Mouse (Mus musculus) embryonic facial prominence, embryonic 12.5 days (tissue): Measurements from ENCODE around the gene Foxj2. TPM values are rescaled to one million over a fixed set of nuclear protein-coding genes. Genes with fewer than 3 reads are reported as not detected.
A peak's percentile ranks its signal among the peaks of the same experiment; 100 is the strongest.

Experiments used
- ATAC-seq: fragments of 200-750 bp; cut with Nextera tagmentation; 2 replicates; pipeline ENCODE4 v1.8.0; 2017; ENCODE audit not compliant: insufficient number of reproducible peaks, insufficient read depth, low FRiP score, low TSS enrichment
- H3K27ac ChIP-seq: fragments of 300-500 bp; sonication (generic); 2 replicates; pipeline ENCODE4 v1.5.1; 2016; ENCODE audit warnings: mild to moderate bottlenecking
- H3K27me3 ChIP-seq: fragments of 300-500 bp; sonication (generic); 2 replicates; pipeline ENCODE4 v1.6.1; 2016; ENCODE audit warnings: mild to moderate bottlenecking, moderate library complexity
- H3K36me3 ChIP-seq: fragments of 300-500 bp; sonication (generic); 2 replicates; pipeline ENCODE4 v1.6.1; 2016; ENCODE audit warnings: mild to moderate bottlenecking
- H3K4me1 ChIP-seq: fragments of 300-500 bp; sonication (generic); 2 replicates; pipeline ENCODE4 v1.6.1; 2016
- H3K4me2 ChIP-seq: fragments of 300-500 bp; sonication (generic); replicated peaks from 2 replicates; pipeline ENCODE4 v1.6.1; 2016; ENCODE audit warnings: mild to moderate bottlenecking, moderate library complexity
- H3K4me3 ChIP-seq: fragments of 300-500 bp; sonication (generic); 2 replicates; pipeline ENCODE4 v1.5.1; 2016; ENCODE audit warnings: mild to moderate bottlenecking
- H3K9ac ChIP-seq: fragments of 300-500 bp; sonication (generic); 2 replicates; pipeline ENCODE4 v1.6.1; 2016; ENCODE audit warnings: mild to moderate bottlenecking, moderate library complexity
- H3K9me3 ChIP-seq: fragments of 300-500 bp; sonication (generic); 2 replicates; pipeline ENCODE4 v1.6.1; 2016; ENCODE audit warnings: mild to moderate bottlenecking, moderate library complexity
- WGBS: fragments of 180-500 bp; shearing (Covaris S2); methylation state at CpG from one replicate; pipeline ENCODE4 v1.1.7; 2016; 5-methylcytosine and 5-hydroxymethylcytosine counted together
- polyA plus RNA-seq: library from polyadenylated mRNA; unstranded; fragments of >200 nt; fragmentation: Nextera tagmentation; extraction: Ambion mirVana; gene quantifications from 2 replicates; pipeline ENCODE4 v1.2.1, GENCODE M21; 2016

The Foxj2 gene
- polyA plus RNA-seq: 6.7 TPM in 2 replicates

- WGBS: 2% methylated on average over 42 of the region's 61 CpGs
- Histone ChIP-seq H3K9me3 (no peaks in the 10 kb centered on the region), H3K27ac (peak within 1 kb of the TSS; percentile 69), H3K4me1 (peaks cover 15% of the 10 kb centered on the region), H3K36me3 (0 out of 2 replicates have a peak, but pooled peaks cover 2% of the 10 kb centered on the region), H3K27me3 (no peaks in the 10 kb centered on the region), H3K4me3 (peak within 1 kb of the TSS; percentile 82), H3K4me2 (peak within 1 kb of the TSS; percentile 86), H3K9ac (peak within 1 kb of the TSS; percentile 92)
- peak; percentile 91 for ATAC-seq
Observed at GRCm38 (mm10) chr6:122819306-122820070, at the start of gene Foxj2. Gene Foxj2 (plus strand): TSS chr6:122819914.

DNA sequence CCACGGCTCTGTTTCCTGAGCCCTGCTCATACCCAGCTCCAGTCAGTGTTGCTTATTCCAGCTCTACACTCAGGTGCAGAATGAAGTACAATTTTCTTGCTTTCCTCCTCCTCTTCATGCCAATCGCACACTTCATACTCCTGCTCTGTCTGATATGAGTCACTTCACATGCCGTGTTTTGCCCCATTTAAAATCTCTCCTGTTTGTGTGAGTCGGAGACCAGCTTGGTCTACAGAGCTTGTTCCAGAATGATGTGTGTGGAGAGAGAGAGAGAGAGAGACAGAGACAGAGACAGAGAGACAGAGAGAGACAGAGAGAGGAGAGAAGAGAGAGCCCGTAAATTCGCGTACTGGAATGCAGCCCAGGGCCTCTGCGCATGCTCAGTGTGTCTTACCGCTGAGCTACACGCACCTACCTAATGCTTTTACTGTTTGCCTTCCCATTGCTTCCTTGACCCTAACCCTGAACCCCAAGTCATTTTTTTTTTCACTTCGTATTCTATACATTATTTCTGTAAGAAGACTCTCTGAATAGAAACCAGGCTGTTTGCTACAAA is 48.9 kb upstream of the Foxj2 start:
- Histone ChIP-seq H3K4me3 (no peak overlapping the region), H3K9me3 (no peaks in the 10 kb centered on the region), H3K36me3 (no peaks in the 10 kb centered on the region), H3K4me1 (0 out of 2 replicates have a peak, but pooled peaks cover 4% of the 10 kb centered on the region), H3K9ac (no peak overlapping the region), H3K27ac (no peak overlapping the region), H3K27me3 (no peaks in the 10 kb centered on the region), H3K4me2 (no peak overlapping the region)
- WGBS: 90% methylated on average over 11 of the region's 11 CpGs
- ATAC-seq: no peak

DNA sequence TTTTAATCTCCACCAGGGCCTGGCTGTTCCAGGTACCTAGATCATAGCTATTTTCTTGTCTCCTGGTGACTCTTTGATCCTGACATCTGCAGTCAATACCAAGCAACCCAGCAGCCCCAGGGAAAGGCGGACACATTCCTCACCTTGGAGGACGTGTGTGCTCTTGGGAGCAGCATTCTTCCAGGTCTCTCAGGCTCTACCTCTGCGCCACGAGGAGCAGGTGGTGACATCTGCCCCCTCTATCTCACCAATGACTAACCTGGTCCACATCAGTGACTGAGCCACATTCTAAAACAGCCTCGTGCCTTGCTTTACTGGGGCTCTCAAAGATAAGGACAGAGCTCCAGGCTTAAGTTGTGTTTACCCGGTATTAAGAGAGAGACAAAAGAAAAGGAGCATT is 47.0 kb upstream of the Foxj2 start:
- no peaks in the 10 kb centered on the region for H3K4me1 ChIP-seq
- no peak overlapping the region for H3K27ac ChIP-seq
- WGBS: 42% methylated on average over 6 of the region's 6 CpGs
- H3K9me3 ChIP-seq: no peaks in the 10 kb centered on the region
- no peak overlapping the region for H3K9ac ChIP-seq
- H3K27me3 ChIP-seq: no peaks in the 10 kb centered on the region
- H3K36me3 ChIP-seq: no peaks in the 10 kb centered on the region
- ATAC-seq: no peak
- H3K4me3 ChIP-seq: no peak overlapping the region
- H3K4me2 ChIP-seq: no peak overlapping the region

- Histone ChIP-seq H3K9me3 (no peaks in the 10 kb centered on the region), H3K27me3 (no peaks in the 10 kb centered on the region), H3K4me3 (no peak overlapping the region), H3K27ac (no peak overlapping the region), H3K4me2 (no peak overlapping the region), H3K36me3 (no peaks in the 10 kb centered on the region), H3K4me1 (no peaks in the 10 kb centered on the region), H3K9ac (no peak overlapping the region)
- ATAC-seq: no peak
- 85% methylated on average over 1 of the region's 1 CpGs for WGBS
Observed at GRCm38 (mm10) chr6:122774345-122774744, 45.4 kb upstream of the Foxj2 start.

DNA sequence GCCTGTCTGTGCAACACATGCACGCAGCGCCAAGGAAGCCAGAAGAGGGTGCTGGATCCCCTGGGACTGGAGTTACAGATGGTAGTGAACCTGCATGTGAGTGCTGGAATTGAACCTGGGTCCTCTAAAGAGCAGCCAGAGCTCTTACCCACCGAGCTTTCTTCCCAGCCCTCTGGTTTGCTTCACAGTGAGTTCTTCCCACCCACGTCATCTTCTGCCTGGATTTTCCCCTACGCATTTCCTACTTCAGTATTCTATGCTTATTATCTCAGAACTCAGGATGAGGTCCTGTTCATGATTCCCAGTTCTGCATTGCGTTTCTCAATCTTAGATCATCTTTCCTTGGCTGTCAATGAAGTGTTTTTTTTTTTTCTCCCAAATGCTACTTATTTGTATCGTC is 43.7 kb upstream of the Foxj2 start:
- Histone ChIP-seq H3K4me2 (no peak overlapping the region), H3K4me3 (no peak overlapping the region), H3K27me3 (no peaks in the 10 kb centered on the region), H3K36me3 (no peaks in the 10 kb centered on the region), H3K9ac (no peak overlapping the region), H3K27ac (no peak overlapping the region), H3K4me1 (no peaks in the 10 kb centered on the region), H3K9me3 (no peaks in the 10 kb centered on the region)
- 76% methylated on average over 7 of the region's 7 CpGs for WGBS
- ATAC-seq: no peak

GRCm38 (mm10) chr6:122779916-122780315 is 39.8 kb upstream of the Foxj2 start:
- Histone ChIP-seq H3K27ac (no peak overlapping the region), H3K9ac (no peak overlapping the region), H3K27me3 (no peaks in the 10 kb centered on the region), H3K4me3 (no peak overlapping the region), H3K36me3 (no peaks in the 10 kb centered on the region), H3K4me1 (no peaks in the 10 kb centered on the region), H3K9me3 (no peaks in the 10 kb centered on the region), H3K4me2 (no peak overlapping the region)
- ATAC-seq: no peak
- 56% methylated on average over 1 of the region's 1 CpGs for WGBS

GRCm38 (mm10) chr6:122781167-122781566 is 38.5 kb upstream of the Foxj2 start:
- no peak for ATAC-seq
- Histone ChIP-seq H3K4me1 (no peaks in the 10 kb centered on the region), H3K9ac (no peak overlapping the region), H3K4me2 (no peak overlapping the region), H3K27me3 (no peaks in the 10 kb centered on the region), H3K9me3 (no peaks in the 10 kb centered on the region), H3K27ac (no peak overlapping the region), H3K4me3 (no peak overlapping the region), H3K36me3 (no peaks in the 10 kb centered on the region)
- WGBS: 79% methylated on average over 4 of the region's 4 CpGs

GRCm38 (mm10) chr6:122782164-122782563 is 37.5 kb upstream of the Foxj2 start:
- Histone ChIP-seq H3K4me1 (no peaks in the 10 kb centered on the region), H3K27ac (no peak overlapping the region), H3K4me2 (no peak overlapping the region), H3K27me3 (no peaks in the 10 kb centered on the region), H3K4me3 (no peak overlapping the region), H3K9me3 (no peaks in the 10 kb centered on the region), H3K9ac (no peak overlapping the region), H3K36me3 (no peaks in the 10 kb centered on the region)
- ATAC-seq: no peak
- 66% methylated on average over 3 of the region's 3 CpGs for WGBS

DNA sequence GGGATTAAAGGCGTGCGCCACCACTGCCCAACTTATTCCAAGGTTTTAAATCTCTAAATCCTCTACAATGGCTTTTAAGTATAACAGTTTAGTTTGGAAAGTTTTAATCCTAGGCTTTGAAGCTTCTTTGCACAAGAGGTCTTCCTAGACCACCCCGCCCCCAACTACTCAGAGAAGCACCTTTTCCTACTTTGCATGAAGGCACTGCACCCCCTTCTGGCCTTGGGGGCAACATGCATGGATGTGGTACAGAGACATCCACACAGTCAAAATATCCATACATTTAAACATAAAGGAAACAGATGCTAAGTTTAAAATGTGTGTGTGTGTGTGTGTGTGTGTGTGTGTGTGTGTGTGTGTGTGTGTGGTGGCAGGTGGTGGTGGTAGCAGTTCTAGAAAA is 34.8 kb upstream of the Foxj2 start:
- no peak for ATAC-seq
- H3K9ac ChIP-seq: no peak overlapping the region
- H3K27me3 ChIP-seq: no peaks in the 10 kb centered on the region
- H3K4me2 ChIP-seq: no peak overlapping the region
- no peaks in the 10 kb centered on the region for H3K36me3 ChIP-seq
- H3K4me1 ChIP-seq: no peaks in the 10 kb centered on the region
- 95% methylated on average over 3 of the region's 3 CpGs for WGBS
- no peaks in the 10 kb centered on the region for H3K9me3 ChIP-seq
- H3K27ac ChIP-seq: no peak overlapping the region
- H3K4me3 ChIP-seq: no peak overlapping the region

DNA sequence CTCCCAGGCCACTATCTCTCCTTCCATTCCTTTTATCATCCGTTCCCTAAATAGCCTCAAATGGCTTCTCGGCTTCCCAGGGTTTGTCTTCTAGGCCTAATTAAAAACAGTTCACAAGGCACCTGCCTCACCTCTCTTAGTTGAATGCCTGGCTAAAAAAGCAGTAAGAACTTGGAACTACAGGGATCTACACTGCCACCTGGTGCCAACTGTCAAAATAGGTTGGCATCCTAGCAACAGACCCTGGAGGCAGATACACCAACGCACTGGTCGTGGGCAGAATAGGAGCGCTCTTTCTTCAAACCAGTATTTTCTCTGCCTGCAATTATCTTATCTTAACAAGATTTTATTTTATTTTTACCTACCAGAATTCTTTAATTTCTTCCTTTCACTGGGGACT is 33.4 kb upstream of the Foxj2 start:
- Histone ChIP-seq H3K4me2 (no peak overlapping the region), H3K36me3 (no peaks in the 10 kb centered on the region), H3K4me3 (no peak overlapping the region), H3K4me1 (no peaks in the 10 kb centered on the region), H3K9me3 (no peaks in the 10 kb centered on the region), H3K27ac (no peak overlapping the region), H3K27me3 (no peaks in the 10 kb centered on the region), H3K9ac (no peak overlapping the region)
- 36% methylated on average over 5 of the region's 5 CpGs for WGBS
- no peak for ATAC-seq

- H3K36me3 ChIP-seq: no peaks in the 10 kb centered on the region
- 67% methylated on average over 8 of the region's 8 CpGs for whole genome bisulfite sequencing
- H3K4me1 ChIP-seq: no peaks in the 10 kb centered on the region
- H3K27ac ChIP-seq: no peak overlapping the region
- ATAC-seq: no peak
- H3K27me3 ChIP-seq: no peaks in the 10 kb centered on the region
- no peak overlapping the region for H3K9ac ChIP-seq
- H3K4me2 ChIP-seq: no peak overlapping the region
- H3K4me3 ChIP-seq: no peak overlapping the region
- no peaks in the 10 kb centered on the region for H3K9me3 ChIP-seq
Observed at GRCm38 (mm10) chr6:122795254-122795935, 24.3 kb upstream of the Foxj2 start.
